Mouse (Mus musculus) right cerebral cortex, postnatal 36 days (tissue): ENCODE results near the gene Glis3.

Experiments used
- DNase-seq, 2 experiments: peaks; one replicate each; pipeline ENCODE4 v3.0.0; 2022; ENCODE audit warnings: low spot score in 2 of 2, mixed read lengths in 1 of 2

Glis3 gene

DNA sequence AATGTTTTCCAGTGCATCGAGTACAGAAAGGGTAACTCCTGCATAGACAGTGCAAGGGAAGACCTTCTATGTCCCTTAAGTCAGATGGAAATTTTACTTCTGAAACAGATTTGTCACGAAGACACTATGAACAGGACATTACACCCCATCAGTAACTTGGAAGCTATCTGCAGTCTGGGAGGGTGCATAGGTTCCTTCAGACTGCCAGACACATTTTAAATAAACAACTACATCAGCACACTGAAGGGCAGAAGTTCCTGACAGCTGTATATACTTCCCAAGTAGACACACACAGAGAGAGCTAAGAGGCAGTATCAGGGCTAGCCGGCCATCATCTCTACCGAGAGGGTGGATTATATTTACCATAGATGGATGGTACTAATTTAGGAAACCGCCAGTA is 296.5 kb downstream of the Glis3 start:
- DNase-seq: no peak

DNA sequence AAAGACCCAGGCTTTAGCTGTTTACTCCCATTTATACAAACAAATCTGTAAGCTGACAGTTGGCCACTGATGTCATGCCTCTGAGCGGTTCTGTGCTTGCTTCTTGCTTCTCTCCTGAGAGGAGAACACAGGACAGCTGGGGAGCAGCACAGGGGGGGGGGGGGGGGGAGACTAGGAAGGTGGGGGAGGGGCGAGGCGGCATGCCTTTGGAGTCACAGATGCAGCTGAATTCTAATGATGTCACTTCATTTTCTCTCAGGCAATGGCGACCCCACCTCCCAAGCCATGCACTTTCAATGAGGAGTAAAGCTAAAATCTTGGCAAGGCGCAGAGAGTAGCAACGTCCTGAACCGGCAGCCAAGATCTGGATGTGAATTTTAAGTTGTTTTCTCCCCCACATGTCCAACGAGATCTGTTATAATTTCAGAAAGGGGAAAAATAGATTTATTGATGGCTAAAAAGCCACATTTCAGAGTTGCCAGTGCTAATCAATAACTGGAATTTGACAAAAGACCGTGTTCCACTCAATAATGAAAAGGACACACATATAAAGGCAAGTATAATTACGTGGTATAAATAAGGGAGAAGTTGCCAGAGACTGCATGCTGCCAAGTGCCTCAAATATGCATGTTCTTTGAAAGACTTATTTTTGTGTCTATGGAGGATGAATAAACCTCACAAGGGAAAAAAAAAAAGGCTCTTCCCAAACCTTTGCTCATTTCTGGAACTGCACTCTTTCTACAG is 297.5 kb downstream of the Glis3 start:
- DNase-seq: peak in 1 of 2 experiments; percentile 25

DNA sequence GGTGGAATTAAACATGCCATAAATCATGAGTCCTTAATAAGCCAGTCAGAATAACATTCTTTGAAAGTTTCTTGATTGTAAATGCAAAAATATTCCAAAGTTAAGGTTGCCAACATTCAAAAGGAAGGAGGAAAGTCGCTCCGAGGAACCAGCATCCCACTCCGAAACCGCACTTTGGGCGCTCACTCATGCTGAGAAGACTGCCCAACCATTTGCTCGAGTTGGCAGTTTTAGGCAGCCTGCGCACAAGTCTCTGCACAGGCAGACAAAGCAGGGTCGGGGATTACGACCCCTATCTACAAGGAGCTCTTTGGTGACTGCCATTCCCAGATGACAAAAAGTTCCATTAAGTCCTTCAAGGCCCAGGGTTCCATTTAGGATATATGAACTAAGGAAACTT is 298.4 kb downstream of the Glis3 start:
- DNase-seq: no peak

DNA sequence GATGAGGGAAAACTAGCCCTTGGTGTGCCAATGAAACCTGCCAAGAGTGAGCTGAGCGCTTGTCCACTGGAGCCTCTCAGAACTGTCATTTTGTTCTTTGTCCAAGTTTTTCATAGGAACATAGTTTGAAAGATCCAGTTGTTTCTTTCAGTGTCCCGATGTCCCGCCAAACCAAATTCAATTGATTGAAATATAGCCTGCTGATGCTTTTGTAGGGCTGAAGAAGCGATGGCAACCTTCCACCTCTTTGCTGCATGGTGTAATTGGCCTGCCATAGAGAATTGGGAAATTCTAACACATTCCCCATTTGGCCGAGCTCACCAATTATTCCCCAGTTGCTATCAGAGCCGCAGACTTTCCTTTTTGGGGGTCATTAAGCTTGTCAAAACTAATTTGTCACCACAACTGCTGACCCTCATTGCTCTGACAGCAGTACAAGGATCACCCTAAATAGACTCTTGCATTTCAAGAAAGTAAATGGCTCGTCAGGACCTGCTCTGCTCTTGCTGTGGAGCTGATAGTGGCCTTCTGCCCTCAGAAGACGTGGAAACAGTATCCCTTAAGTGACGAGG is 299.1 kb downstream of the Glis3 start:
- no peak for DNase-seq

- no peak for DNase-seq
These were observed 302.0 kb downstream of the Glis3 start for GRCm38 (mm10) chr19:28377788-28378295.

- no peak for DNase-seq
These were observed 303.5 kb downstream of the Glis3 start for GRCm38 (mm10) chr19:28376401-28376800.

GRCm38 (mm10) chr19:28375746-28376145 is 304.1 kb downstream of the Glis3 start:
- no peak for DNase-seq

GRCm38 (mm10) chr19:28374524-28374923 is 305.4 kb downstream of the Glis3 start:
- DNase-seq: no peak

GRCm38 (mm10) chr19:28368215-28368614 is 311.7 kb downstream of the Glis3 start:
- DNase-seq: no peak

- no peak for DNase-seq
These were observed 312.6 kb downstream of the Glis3 start for GRCm38 (mm10) chr19:28367274-28367673.

DNA sequence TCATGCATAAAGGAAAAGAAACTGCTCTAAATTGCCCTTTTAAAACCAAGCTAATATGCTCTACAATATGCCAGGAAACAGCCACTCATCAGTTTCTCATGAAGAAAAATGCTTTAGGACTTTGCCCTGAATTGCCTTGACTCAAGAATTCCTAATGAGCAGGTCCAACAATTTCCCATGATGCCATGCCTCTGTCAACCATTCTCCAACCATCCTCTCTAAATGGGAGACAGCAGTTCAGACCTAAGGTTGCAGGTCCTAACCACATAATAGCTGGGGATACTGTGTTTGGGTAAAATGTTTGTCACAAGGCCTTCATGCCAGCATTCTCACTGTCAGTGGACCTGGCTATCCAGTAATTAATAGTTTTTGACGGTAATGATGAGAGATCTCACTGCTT is 313.1 kb downstream of the Glis3 start:
- DNase-seq: no peak

DNA sequence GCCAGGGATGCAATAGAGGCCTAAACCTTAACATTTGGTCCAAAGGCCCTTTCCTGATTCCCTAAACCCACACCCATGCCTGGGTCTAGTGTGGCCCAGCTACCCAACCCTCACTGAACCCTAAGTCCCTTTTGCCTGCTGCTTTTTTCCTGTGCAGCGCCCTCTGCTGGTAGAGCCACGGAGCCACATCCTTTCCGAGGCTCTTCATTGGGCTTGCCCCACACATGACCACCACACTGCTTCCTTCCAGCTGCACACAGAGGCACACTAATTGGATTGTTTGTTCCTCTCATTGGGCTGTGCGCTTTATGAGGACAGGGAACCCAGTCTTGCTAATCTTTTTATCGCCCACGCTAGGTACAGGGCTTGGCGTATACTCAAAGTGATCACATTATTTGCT is 314.0 kb downstream of the Glis3 start:
- no peak for DNase-seq

DNA sequence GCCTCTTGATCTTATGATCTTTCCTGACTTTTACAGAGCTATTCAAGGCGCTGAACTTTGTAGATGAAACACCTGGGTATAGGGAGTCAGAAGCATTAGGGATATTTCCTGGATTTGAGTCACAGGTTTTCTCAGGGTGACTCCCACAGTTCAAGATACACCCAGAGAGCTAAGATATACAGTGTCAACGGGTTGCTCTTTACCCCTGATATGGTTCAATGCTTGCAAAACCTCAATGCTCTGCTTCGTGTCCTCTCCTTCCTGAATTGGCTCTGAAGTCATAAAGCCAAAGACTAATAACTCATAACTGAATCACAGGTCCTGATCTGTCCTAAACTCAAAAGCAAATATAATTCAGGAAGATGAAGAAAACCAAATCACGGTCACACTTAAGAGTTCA is 319.0 kb downstream of the Glis3 start:
- DNase-seq: no peak

DNA sequence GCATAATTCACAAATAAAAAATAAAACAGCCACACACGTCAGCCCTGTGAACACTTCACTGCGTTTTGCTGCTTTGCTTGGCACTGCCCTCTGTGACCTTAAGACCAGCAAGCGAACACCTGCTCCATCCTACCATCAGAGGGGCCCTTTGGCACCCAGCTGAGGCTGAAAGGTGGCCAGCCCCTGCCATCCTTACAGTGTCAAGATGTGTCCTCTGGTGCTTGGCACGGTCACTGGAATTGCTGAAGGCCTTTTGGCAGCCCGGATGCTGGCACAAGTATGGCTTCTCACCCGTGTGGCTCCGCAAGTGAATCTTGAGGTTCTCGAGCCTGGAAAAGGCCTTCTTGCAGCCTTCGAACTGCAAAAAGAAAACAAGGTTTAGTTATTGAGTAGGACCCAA is 322.3 kb downstream of the Glis3 start:
- no peak for DNase-seq

DNA sequence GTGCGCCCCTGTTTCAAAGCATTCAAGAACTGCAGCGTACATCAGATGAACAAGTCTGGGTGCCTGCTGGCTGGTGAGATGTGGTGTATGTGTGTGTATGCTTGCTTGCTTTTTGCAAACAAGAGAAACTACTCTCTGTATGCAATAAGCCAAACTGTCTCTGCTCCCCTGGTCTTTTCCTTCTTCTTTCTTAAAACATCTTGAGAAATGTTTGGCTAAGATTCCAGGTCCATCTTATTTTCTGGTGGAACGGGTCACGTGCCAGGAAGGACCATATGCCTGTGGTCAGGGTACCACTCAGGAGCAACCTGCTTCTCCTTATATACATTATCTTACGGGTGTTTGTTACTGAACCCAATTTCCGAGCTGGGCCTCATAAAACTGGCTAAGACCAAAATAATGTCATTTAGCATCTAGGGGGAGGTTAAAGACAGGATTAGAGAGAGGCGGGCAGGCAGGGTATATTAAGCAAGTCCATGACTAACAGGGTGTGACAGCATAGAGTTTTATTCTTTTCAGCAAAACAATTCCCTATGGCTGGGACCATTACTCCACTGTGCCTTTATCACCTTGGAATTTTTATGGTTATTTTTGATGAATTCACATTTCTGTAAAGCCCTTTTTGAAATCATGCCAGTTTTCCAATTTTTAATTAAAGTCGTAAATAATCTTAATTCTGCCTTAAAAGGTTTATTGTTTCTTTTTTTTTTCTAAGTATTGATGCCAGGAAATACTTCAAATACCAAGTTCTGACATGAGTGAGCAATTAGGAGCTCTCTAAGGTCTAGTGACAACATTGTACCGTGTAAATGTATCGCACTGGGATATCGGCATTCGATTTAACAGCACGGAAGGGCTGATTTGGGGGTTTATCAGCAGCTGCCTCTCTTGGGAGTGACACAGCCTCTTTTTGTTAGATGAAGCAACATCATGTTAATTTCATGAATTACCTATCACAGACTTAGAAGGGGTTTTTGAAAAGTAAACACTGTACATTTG is 328.5 kb downstream of the Glis3 start:
- no peak for DNase-seq

GRCm38 (mm10) chr19:28347080-28347825 is 332.6 kb downstream of the Glis3 start:
- DNase-seq: no peak

GRCm38 (mm10) chr19:28343640-28344039 is 336.2 kb downstream of the Glis3 start:
- no peak for DNase-seq

- no peak for DNase-seq
These were observed 342.3 kb downstream of the Glis3 start for GRCm38 (mm10) chr19:28337574-28337973.

DNA sequence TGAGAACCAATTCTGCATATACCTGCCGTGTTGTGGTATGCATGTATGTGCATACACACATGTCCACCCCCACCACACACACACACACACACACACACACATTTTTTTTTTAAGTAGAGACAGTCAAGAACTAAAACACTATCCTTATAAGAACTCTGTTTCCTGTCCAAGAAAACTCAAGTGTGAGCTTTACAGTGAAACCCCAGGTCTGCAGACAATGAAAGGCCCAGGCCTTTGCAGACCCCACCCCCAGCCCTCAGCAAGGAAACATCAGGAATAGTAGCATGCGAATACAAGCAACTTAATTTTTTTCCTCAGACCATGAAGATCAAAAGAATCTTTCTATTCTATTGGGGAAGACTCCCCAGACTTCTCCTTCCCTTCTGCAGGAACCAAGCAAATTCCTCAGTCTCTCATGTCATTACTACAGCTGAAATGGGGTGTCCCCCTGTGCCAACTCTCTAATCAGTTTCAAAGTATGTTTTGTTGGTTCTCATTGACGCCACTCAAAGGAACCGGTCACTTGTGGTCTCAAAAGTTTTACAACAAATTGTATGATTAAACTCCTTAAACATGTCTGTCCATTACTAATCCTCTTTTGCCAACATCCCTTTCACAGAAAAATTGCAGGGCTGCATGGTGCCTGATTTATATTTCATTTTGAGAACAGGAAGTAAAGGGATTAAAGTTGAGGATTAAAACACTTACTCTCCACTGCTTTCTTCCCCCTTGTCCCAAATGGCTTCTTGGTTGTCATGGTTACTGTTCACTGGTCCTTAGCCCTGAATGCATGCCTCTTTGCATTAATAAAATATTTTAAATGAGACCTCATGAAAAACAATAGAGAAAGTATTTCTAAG is 343.0 kb downstream of the Glis3 start:
- DNase-seq: no peak

GRCm38 (mm10) chr19:28335890-28336289 is 344.0 kb downstream of the Glis3 start:
- no peak for DNase-seq
